Mouse (Mus musculus) adrenal gland, postnatal 25 days (tissue): ENCODE results near the gene Prnd. TPM values are rescaled to one million over a fixed set of nuclear protein-coding genes. Genes with fewer than 3 reads are reported as not detected.

ENCODE experiments used
- DNase-seq: peaks from one replicate; pipeline ENCODE4 v3.0.0; 2021; ENCODE audit warnings: mixed read lengths
- total RNA-seq: library from RNA; stranded (reverse); gene quantifications from 2 replicates; pipeline ENCODE4 v1.2.3, GENCODE M21; 2021

The Prnd gene
- total RNA-seq, 1 experiment from 2014 or later: not detected

DNA sequence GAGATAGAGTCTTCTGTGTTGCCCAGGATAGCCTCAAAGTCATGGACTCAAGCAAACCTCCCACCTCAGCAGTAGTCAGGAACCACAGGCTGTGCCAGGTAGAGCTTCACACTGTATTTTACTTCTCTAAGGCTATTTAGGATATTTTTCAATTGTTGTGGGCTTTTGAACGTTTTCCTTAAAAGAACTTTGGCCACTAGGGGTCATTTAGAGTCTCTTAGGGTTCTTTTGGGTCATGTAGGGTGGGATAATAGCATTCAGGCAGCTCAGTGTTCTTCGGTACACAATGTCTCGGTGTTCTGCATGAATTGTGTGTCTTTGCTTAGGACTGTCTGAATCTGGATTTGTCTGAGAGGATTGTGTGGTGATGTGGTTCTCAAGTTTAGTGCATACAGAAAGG is 37.3 kb downstream of the Prnd start:
- no peak for DNase-seq

DNA sequence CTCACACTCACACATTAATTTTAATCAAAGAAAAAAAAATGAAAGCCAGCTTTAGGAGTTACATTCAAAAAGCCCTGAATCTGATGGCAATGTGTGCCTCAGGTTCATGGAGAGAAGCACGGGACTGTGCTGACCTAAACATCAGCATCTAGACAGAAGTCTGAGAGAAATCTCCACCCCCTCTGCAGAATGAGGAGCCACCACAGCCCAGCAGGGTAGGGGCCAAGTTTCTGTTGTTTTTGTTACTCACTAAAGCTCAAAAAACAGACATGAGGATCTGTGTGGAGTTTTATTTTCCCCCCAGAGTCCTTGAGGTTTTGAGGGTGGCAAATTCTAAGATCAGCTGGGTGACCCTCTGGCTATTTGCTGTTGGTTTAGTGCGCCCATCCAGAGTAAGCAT is 37.9 kb downstream of the Prnd start:
- DNase-seq: no peak

DNA sequence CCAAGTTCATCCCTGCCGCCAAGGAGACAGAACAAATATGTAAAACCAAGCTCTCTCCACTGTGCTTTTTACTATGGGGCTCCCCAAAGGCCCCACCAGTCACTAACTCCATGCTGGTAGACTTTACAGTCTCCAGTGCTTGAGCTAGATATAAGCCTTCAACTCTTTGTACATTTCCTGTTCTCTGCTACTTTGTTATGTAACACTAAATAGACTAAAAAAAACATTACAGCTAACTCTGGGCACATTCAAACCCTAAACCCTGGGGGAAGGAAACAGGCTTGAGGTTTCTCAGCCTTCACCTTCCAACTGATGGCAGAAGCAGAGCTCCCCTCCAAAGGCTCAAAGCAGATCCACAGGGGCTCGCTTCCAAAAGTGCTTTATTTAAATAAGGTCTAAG is 41.8 kb downstream of the Prnd start:
- no peak for DNase-seq

DNA sequence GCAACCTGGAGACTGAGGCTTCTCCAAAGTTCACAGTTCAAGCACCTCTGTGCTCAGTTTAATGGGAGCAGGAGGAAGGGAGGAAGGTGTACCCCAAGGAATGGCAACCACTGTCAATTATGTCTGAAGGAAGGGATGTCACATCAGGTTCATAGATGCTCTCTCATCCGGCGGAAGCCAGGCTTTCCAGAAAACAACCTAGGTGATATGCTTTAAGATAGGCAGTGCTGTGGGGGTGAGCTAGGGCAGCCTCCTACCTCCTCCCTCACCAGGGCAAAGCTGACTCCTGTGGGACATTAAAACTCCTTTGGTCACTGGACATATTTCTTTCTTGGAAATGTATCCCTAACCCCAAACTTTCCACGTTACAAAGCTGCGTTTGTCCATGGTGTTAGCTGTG is 42.5 kb downstream of the Prnd start:
- DNase-seq: no peak

DNA sequence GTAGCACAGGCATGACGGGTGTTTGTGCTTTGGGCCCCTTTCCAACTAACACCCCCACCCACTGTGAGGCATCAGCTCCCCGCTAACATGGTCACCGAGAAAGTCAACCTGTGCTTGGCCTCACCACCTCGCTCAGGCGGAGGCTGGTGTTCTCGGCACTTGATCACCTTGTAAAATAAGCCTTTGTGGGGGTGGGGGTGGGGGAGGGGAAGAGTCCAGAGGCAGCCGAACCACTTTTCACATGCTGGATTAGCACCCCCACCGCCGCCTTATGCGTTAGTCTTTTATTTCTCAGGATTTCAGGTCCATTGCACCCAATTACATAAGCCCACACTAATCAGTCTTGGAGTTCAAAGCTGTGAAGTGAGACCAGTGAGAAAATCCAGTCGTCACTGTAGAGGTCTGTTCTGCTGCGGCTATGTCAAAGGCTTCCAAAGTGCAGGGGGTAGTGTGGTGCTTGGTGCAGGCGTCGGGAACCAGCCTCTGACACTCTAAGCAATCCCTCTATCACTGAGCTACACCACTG is 43.0 kb downstream of the Prnd start:
- no peak for DNase-seq

DNA sequence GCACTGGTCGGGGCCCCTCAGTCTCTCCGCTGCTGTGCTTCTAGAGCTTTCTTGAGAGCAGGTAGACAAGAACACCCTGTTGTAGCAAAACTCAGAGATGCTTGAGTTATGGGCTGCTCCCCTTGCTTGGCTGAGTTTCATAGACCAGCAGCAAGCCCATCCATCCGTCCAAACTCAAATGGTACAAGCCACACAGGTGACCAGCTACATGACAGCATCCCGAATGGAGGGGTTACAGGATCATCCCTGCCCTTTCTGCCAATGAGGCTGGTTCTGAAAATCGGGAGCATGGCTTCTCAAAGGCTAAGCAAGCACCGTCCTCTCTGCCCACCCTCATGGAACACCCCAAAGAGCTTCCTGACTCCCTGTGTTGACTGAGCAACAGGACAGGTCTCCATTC is 44.3 kb downstream of the Prnd start:
- DNase-seq: no peak

DNA sequence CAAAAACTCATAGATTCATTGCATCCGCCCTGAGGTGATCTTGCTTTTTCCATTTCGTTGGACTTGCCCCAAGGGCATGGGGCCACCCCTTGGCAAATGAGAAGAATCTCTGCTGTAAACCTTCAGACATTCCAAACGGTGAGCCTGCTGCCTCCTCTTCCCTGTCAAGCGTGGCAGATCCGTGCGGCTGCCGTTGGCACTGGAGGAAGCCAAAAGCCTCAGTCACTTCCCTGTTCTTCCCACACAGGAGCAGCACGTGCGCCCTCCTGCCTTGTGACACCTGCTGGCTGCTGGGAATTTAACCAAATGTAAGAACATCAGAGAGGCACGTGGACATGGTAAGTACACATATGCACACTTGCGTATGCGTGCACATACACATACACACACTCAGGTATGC is 45.1 kb downstream of the Prnd start:
- no peak for DNase-seq

DNA sequence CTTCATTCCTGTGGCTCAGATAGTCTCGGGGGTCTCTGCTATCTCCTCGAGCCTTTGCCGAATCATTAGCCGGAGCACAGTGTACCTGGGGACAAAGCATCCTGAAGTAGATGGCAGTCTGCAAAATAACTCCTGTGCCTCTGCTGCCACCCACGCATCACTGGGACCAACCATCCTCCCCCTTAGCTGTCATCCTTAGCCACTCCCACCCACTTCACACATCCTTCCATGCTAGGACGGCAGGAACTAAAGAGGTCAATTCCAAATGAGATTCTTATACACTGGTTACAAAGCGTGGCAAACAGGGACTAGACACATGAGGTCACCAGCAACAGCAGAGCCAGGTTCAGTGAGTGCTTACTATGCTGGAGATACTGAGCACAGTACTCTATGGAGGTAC is 45.7 kb downstream of the Prnd start:
- no peak for DNase-seq

DNA sequence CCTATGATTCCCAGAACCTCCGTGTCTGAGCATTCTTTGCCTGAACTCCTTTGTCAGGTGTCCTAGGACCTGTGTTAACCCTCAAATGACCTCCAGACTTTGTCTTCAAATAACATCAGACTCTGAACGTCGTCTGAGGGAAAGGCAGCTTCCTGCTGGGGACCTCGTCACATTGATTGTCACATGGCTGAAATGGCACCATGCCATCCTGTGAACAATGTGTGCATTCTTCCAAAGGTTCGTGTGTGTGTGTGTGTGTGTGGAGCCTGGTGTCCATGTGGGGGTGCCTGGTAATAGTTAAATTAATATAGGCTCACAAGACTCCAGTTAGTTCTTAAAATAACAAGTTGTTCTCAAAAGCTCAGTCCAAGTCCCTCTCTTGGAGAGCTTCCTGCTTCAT is 46.7 kb downstream of the Prnd start:
- no peak for DNase-seq

DNA sequence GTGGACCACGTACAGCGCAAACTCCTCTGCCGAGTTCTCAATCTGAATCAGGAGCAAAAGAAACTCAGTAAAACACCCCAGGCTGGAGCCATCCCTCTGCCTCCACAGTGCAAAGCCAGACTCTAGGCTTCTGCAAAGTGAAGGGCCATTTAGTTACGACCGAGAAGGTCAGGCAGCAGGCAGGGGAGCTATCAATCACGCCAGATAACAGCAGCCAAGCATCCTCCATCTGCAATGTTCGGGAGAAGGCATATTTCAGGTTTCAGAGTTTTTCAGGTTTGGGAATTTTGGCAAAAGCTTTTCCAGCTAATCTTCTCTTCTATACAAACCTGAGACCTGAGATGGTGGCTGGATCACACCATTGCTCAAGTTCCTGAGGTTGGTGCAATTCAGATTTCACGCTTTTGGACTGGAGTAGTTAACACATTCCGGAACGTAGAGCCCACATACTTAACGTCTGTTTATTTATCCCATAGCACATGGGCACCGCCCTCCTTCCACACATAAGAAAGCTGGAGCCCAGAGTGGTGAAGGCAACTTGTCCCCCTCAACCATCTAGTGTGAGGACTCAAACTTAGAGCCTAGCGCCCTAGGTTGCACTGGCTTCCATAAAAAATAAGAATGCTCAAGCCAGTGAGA is 51.2 kb downstream of the Prnd start:
- no peak for DNase-seq

DNA sequence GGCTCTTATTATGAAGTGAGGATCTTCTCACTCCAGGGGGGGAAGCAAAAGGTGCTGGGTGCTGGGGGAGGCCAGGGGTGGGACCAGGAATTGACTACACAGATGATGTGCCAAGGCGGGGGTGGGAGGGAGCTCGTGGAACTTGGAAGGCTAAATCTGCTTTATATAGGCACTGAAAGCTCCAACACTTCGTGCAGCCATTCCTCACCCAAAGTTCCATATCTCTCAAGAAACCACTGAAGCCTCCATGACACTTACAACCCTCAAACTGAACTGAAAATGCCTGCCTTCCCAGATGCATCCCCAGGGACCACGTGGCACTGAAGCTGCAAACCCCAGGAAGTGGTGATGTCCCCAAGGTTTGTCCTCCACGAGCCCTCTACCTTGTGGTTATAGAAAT is 53.3 kb downstream of the Prnd start:
- no peak for DNase-seq

DNA sequence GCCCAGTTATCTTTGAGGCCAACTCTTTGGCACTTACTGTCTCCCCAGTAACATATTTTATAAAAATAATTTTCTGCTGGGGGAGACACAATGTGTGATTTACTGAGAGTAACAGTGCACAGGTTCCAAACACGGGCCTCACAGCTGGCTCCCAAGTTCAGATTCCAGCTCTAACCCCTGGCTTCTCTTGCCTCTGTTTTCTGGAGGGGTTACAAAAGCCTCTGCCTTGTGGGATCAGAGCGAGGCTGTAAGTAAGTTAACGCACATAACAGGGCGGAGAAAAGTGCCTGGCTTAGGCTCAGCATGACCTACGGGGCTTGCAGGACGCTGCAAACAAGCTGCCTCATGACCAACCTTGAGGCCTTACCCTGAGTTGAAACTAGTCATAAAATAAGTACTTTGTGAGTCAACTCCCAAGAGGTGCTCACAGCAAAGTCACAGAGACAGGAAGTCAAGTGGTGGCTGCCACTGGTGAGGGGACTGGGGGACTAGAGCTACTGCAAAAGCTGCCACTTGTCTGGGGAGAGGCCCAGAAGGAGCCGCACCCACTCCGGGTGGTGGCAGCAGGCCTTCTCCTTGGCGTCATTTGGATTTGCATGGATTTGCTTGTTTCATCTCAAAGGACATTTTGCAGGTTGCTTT is 54.0 kb downstream of the Prnd start:
- DNase-seq: no peak

DNA sequence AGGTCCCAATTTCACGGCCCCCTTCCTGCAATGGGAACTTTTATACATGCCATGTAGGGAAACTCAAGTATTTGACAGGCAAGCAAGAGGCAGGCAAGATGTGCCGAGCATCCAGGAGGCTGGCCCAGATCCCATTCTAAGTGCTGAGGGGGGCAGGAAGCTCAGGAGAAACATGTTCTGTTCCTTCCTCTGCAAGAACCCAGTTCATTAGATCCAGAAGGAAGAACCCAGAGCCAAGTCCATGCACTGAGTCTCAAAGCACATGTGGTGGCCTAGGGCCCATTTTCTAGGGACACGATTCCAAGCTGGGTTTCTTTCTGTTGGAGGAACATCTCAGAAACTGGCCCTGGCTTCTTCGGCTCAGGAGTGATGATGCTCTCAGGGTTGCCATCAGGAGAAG is 54.8 kb downstream of the Prnd start:
- no peak for DNase-seq

Other genes starting within 250 kb of the Prnd start
- gene Erv3, start 91.1 kb upstream of the Prnd start, total RNA-seq: not detected in 2 replicates
- gene Prnp, start 40.9 kb upstream of the Prnd start, total RNA-seq: 72.9 and 75.5 TPM in 2 replicates
- 0.24 TPM in 1 of 2 replicates, not detected in the other for gene Prn, start 40.9 kb upstream of the Prnd start, total RNA-seq
- gene Rassf2, start 79.4 kb downstream of the Prnd start, total RNA-seq: 4.8 and 5.6 TPM in 2 replicates
- gene Slc23a2, start 194.2 kb downstream of the Prnd start, total RNA-seq: 61.4 and 68.0 TPM in 2 replicates